In the genomic region with DNA sequence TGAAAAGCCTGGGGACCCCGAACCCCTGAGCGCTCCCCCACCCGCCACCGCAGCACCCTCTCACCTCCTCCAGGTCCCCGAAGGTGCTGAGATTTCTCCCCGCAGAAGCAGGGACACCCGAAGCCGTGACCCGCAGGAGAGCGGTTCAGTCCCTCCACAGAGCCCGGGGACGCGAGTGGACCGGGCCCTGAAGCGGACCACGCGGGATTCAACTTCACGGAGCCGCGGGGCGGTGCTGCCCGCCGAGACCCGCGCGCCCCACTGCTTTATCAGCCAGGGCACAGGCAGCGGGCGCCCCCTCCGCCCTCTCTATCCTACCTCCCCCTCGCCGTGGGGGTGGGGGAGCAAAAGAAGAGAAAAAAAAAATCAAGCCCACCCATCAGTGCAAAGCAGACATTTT, we compare ENCODE assay signal across 8 mouse cellular contexts. TPM values are rescaled to one million over a fixed set of nuclear protein-coding genes. Genes with fewer than 3 reads are reported as not detected.
DNase-seq lines count a peak whose midpoint lies in the region; ATAC-seq and TF ChIP-seq lines count a peak whose summit lies in the region.

No protein-coding gene starts in this region.

- DNase-seq in cerebellum, adult 18-20 months: peak; percentile 31 to 47
- DNase-seq in cerebellum, adult 9-10 months: no peak
- peak; percentile 1 for DNase-seq in lung, embryonic 14.5 days
- DNase-seq in lung, postnatal 10 days: no peak
- peak; percentile 51 for DNase-seq in hindbrain, postnatal 0 days (ENCODE audit: low spot score)
- no peak for DNase-seq in urinary bladder, postnatal 14 days (ENCODE audit: low spot score)
- no peak for DNase-seq in T-cell, adult 2 months (ENCODE audit: low spot score)

- WGBS in lung, embryonic 14.5 days: 1% methylated on average over 31 of the region's 31 CpGs
- WGBS in hindbrain, postnatal 0 days: under 1% methylated on average over 31 of the region's 31 CpGs
- WGBS in neural tube, embryonic 12.5 days: under 1% methylated on average over 31 of the region's 31 CpGs

- no peaks in the 10 kb centered on the region for H3K36me3 ChIP-seq in lung, embryonic 14.5 days (ENCODE audit: insufficient read depth)
- H3K36me3 ChIP-seq in hindbrain, postnatal 0 days (ENCODE audit: insufficient read depth, low read length): no peaks in the 10 kb centered on the region
- H3K36me3 ChIP-seq in neural tube, embryonic 12.5 days: no peaks in the 10 kb centered on the region

- peak; percentile 15 for ATAC-seq in lung, embryonic 14.5 days (ENCODE audit: insufficient read depth)
- peak; percentile 27 for ATAC-seq in hindbrain, postnatal 0 days
- ATAC-seq in neural tube, embryonic 12.5 days (ENCODE audit: low FRiP score, low read depth): peak; percentile 55

- no peaks in the 10 kb centered on the region for H3K4me1 ChIP-seq in lung, embryonic 14.5 days (ENCODE audit: insufficient read depth)
- 0 out of 2 replicates have a peak, but pooled peaks cover 4% of the 10 kb centered on the region for H3K4me1 ChIP-seq in hindbrain, postnatal 0 days (ENCODE audit: insufficient read depth, low read length)
- H3K4me1 ChIP-seq in neural tube, embryonic 12.5 days: peaks cover 5% of the 10 kb centered on the region; the same call in 1 of the 2 replicates

- no peak overlapping the region for H3K27ac ChIP-seq in lung, embryonic 14.5 days (ENCODE audit: low read depth)
- peak overlapping the region; percentile 67 for H3K27ac ChIP-seq in hindbrain, postnatal 0 days
- no peak overlapping the region for H3K27ac ChIP-seq in neural tube, embryonic 12.5 days

- peak overlapping the region; percentile 47 for H3K9ac ChIP-seq in lung, embryonic 14.5 days
- H3K9ac ChIP-seq in hindbrain, postnatal 0 days (replicated peaks; ENCODE audit: low read length): peak overlapping the region; percentile 85
- peak overlapping the region; percentile 70 for H3K9ac ChIP-seq in neural tube, embryonic 12.5 days

- no peak for TF ChIP-seq CTCF in lung, embryonic 14.5 days (IDR thresholded peaks at IDR 0.05; ENCODE audit: low read depth)
- TF ChIP-seq CTCF in hindbrain, postnatal 0 days (IDR thresholded peaks at IDR 0.05; ENCODE audit: low read depth): no peak

- H3K27me3 ChIP-seq in lung, embryonic 14.5 days (ENCODE audit: insufficient read depth, low read length): peaks cover 14% of the 10 kb centered on the region
- H3K27me3 ChIP-seq in hindbrain, postnatal 0 days (ENCODE audit: insufficient read depth, low read length): no peaks in the 10 kb centered on the region
- no peaks in the 10 kb centered on the region for H3K27me3 ChIP-seq in neural tube, embryonic 12.5 days (replicated peaks)

- H3K9me3 ChIP-seq in lung, embryonic 14.5 days (ENCODE audit: low read depth, low read length): no peaks in the 10 kb centered on the region
- H3K9me3 ChIP-seq in hindbrain, postnatal 0 days (ENCODE audit: low read length): no peaks in the 10 kb centered on the region
- H3K9me3 ChIP-seq in neural tube, embryonic 12.5 days: no peaks in the 10 kb centered on the region

- peak overlapping the region; percentile 99 for H3K4me2 ChIP-seq in lung, embryonic 14.5 days
- H3K4me2 ChIP-seq in hindbrain, postnatal 0 days (ENCODE audit: low read depth, low read length): peak overlapping the region; percentile 80
- peak overlapping the region; percentile 94 for H3K4me2 ChIP-seq in neural tube, embryonic 12.5 days (replicated peaks)

- H3K4me3 ChIP-seq in lung, embryonic 14.5 days (ENCODE audit: low read depth, low read length): peak overlapping the region; percentile 57
- peak overlapping the region; percentile 86 for H3K4me3 ChIP-seq in hindbrain, postnatal 0 days (ENCODE audit: low read length)
- peak overlapping the region; percentile 72 for H3K4me3 ChIP-seq in neural tube, embryonic 12.5 days

RNA-seq across cellular contexts. Expression of a gene that starts 0.4 kb away (rescaled TPM):
- polyA plus RNA-seq in lung, embryonic 14.5 days (2014; fragmentation: Nextera tagmentation; extraction: Ambion mirVana): 0.53 and 0.73 TPM in 2 replicates
- 33.5 and 34.4 TPM in 2 replicates for total RNA-seq in hindbrain, postnatal 0 days (2014; rRNA removed)
- polyA plus RNA-seq in hindbrain, postnatal 0 days (2015; fragmentation: Nextera tagmentation; extraction: Ambion mirVana): 51.4 and 53.0 TPM in 2 replicates
- polyA plus RNA-seq in neural tube, embryonic 12.5 days (2016; fragmentation: Nextera tagmentation; extraction: Ambion mirVana): 3.9 and 4.2 TPM in 2 replicates

Comparison
In these comparisons a context has a peak if more than half of its experiments do, and no peak if none do; other contexts are left out.
1. DNase-seq: peak in cerebellum, adult 18-20 months (2 of 2), lung, embryonic 14.5 days (single experiment) and hindbrain, postnatal 0 days (single experiment); none in cerebellum, adult 9-10 months (single experiment), lung, postnatal 10 days (single experiment), urinary bladder, postnatal 14 days (single experiment) and T-cell, adult 2 months (single experiment).
2. RNA of a gene that starts 0.4 kb away (polyA plus RNA-seq): 51.4 to 53.0 TPM in hindbrain, postnatal 0 days; 3.9 to 4.2 TPM in neural tube, embryonic 12.5 days and 0.53 to 0.73 TPM in lung, embryonic 14.5 days; every median in the first group is over 10 times any median in the second.
3. Peak in every context shown above with its lines, with median percentiles within 50 percentile points of each other: ATAC-seq, H3K4me2 ChIP-seq, H3K4me3 ChIP-seq and H3K9ac ChIP-seq.